Mouse (Mus musculus) ES-Bruce4 (cell line): ENCODE measurements at regions not wholly inside any gene's neighbourhood (a gene's known extent, or its start where the extent isn't known, plus 50 kb on each side); places are given as distances from the start of the nearest gene placed in this dataset.

Experiments
- H3K27ac ChIP-seq: 2 replicates; pipeline ENCODE4 v1.5.1; 2012; ENCODE audit warnings: low read length, inconsistent platforms; ENCODE audit not compliant: insufficient read depth
- H3K27me3 ChIP-seq: 2 replicates; pipeline ENCODE4 v1.6.1; 2012; ENCODE audit warnings: mild to moderate bottlenecking, low read length, inconsistent platforms; ENCODE audit not compliant: control insufficient read depth, poor library complexity, insufficient read depth, severe bottlenecking
- H3K36me3 ChIP-seq: 2 replicates; pipeline ENCODE4 v1.6.1; 2012; ENCODE audit warnings: inconsistent platforms, mild to moderate bottlenecking, low read length, moderate library complexity; ENCODE audit not compliant: control insufficient read depth, poor library complexity, insufficient read depth, severe bottlenecking
- H3K4me1 ChIP-seq: one replicate; pipeline ENCODE4 v1.8.1; 2011; ENCODE audit warnings: low read length; ENCODE audit not compliant: control insufficient read depth, insufficient read depth
- H3K4me3 ChIP-seq: 2 replicates; pipeline ENCODE4 v1.5.1; 2011; ENCODE audit warnings: low read depth, mild to moderate bottlenecking, low read length
- H3K9ac ChIP-seq: 2 replicates; pipeline ENCODE4 v1.6.1; 2012; ENCODE audit warnings: low read depth, mild to moderate bottlenecking, inconsistent platforms; ENCODE audit not compliant: poor library complexity, severe bottlenecking
- H3K9me3 ChIP-seq: replicated peaks from 2 replicates; pipeline ENCODE4 v1.6.1; 2012; ENCODE audit warnings: mild to moderate bottlenecking, low read length, inconsistent platforms; ENCODE audit not compliant: control insufficient read depth, poor library complexity, insufficient read depth, severe bottlenecking
- CTCF ChIP-seq: IDR thresholded peaks from one replicate; pipeline ENCODE4 v1.8.1; 2011; ENCODE audit warnings: low read depth, low read length
- EP300 ChIP-seq: IDR thresholded peaks from 2 replicates; pipeline ENCODE4 v1.6.1; 2011; ENCODE audit warnings: low read depth, low read length; ENCODE audit not compliant: insufficient read depth
- POLR2A ChIP-seq: IDR thresholded peaks from one replicate; pipeline ENCODE4 v1.8.1; 2011; ENCODE audit warnings: low read length; ENCODE audit not compliant: insufficient read depth

DNA sequence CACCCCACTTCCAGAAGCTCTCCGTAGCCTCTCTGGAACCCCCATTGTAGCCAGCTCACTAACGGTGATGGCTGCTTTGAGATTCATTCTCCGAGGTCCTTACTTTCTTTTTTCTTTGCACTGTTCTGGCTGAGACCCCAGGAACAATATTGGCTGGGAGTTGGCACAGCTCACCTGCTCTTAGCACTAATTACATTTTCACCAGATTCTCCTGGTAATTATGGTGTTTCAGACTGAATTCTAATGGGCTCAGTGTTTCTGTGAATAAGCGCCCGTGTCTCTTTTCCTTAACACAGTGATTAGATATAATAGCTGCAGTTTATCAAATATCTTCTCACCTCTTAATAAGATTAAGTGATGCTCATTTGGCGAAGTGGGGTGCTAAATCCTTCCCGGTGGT, 509.2 kb upstream of the Adamts16 start:
- H3K27me3 ChIP-seq, result no peaks in the 10 kb centered on the region
- H3K4me1 ChIP-seq, result no peaks in the 10 kb centered on the region
- H3K36me3 ChIP-seq, result no peaks in the 10 kb centered on the region
- no peak overlapping the region for H3K4me3 ChIP-seq
- H3K9me3 ChIP-seq, result no peaks in the 10 kb centered on the region
- H3K27ac ChIP-seq, result no peak overlapping the region
- H3K9ac ChIP-seq, result no peak overlapping the region
- no peak for TF ChIP-seq POLR2A
- no peak for TF ChIP-seq CTCF
- no peak for TF ChIP-seq EP300

DNA sequence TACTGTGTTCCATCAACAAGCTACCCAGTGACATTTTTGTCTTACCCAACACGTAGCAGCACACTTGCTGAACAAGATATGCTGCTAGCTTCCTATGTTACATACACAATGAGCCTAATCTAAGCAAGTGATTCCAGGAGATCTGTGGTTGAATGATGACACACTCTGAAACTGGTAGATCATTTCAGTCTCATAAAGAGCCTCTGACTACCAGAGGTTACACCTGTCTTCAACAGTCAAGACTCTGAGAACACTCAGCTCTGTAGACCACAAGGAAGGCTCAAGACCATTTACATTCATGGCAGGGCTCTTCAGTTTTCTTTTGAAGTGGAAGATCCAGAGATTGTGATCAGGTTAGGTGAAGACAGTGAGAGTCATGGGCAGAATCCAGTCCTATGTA, 501.3 kb upstream of the Adamts16 start:
- Histone ChIP-seq H3K4me3 (no peak overlapping the region), H3K9me3 (no peaks in the 10 kb centered on the region), H3K9ac (no peak overlapping the region), H3K4me1 (no peaks in the 10 kb centered on the region), H3K27me3 (no peaks in the 10 kb centered on the region), H3K36me3 (no peaks in the 10 kb centered on the region), H3K27ac (no peak overlapping the region)
- TF ChIP-seq CTCF (no peak), POLR2A (no peak), EP300 (no peak)

DNA sequence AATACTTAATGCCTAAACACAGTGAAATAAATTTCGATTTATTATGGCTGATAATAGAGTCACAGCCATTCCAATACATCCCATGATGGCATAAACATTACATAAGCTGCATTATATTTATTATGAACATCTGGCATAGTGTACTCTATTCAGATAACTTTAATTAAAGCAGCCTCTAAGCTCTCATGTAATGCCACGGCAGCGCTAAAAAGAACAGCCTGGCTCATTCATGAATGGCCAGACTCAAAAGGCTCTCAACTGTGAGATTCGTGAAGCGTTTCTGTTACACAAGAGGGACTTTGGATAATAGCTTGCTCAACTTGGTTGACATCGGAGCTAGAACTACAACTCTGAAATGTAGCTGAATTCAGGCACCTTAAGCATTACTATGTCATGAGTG, 497.1 kb upstream of the Adamts16 start:
- no peaks in the 10 kb centered on the region for H3K36me3 ChIP-seq
- no peak overlapping the region for H3K4me3 ChIP-seq
- H3K9me3 ChIP-seq, result no peaks in the 10 kb centered on the region
- H3K27ac ChIP-seq, result no peak overlapping the region
- no peaks in the 10 kb centered on the region for H3K4me1 ChIP-seq
- no peak overlapping the region for H3K9ac ChIP-seq
- TF ChIP-seq POLR2A (no peak), CTCF (no peak), EP300 (no peak)
- no peaks in the 10 kb centered on the region for H3K27me3 ChIP-seq

DNA sequence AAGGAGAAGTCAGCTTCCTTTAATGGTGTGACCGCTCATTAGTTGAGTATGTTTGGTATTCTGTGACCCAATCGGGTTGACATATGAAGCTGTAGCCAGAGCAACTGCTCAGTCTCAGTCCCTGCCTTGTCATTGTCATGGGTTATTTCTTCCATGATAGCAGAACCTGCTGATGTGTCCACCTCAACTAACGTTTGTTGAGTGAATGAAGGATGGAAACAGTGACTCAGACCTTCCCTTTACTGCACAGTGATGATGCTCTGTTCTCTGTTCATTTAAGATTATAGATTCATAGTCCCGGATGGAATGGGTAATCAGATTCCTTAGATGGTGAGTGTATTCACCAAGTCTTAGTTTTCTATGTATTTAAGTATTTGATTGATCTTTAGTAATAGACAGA, 493.3 kb upstream of the Adamts16 start:
- Histone ChIP-seq H3K9ac (no peak overlapping the region), H3K27ac (no peak overlapping the region), H3K4me3 (no peak overlapping the region), H3K4me1 (no peaks in the 10 kb centered on the region), H3K27me3 (no peaks in the 10 kb centered on the region), H3K9me3 (no peaks in the 10 kb centered on the region), H3K36me3 (no peaks in the 10 kb centered on the region)
- TF ChIP-seq POLR2A (no peak), EP300 (no peak), CTCF (no peak)

DNA sequence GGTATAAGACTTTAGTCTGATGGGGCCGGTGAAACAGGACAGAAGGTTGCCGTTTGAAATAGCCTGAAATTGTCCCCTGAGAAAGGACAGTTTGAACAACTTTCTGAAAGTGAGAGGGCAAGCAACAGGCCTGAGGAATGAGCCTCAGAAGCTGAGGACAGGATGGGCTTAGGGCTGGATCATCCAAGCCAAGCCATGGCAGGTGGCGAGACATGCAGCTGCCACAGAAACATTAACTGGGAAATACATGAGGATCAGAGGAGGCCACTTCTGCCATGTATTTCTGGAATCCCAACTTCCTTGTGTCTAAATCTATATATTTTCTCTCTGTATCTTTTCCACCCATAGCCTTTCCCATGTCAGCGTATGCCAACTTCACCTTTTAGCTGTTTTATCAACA, 491.5 kb upstream of the Adamts16 start:
- no peaks in the 10 kb centered on the region for H3K27me3 ChIP-seq

DNA sequence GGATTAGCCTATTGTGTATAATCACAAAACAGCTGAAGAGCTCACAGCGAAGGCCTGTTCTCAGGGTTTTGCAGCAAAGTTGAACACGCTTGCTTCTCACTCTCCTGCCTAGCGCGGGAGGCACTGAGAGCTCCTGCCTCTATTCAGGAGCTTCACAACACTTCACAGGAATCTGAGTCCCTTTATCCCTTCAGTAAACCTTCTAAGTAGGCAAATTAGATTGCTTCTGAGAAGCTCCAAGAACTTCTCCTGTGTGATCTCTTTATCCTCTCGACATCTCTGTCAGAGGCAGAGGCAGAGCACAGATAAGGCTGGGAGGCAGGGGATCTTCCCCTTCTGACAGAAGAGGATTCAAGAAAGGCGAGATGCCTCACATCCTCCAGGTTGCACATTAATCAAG, 488.7 kb upstream of the Adamts16 start:
- 0 out of 2 replicates have a peak, but pooled peaks cover 2% of the 10 kb centered on the region for H3K9me3 ChIP-seq
- H3K4me3 ChIP-seq, result no peak overlapping the region
- no peak overlapping the region for H3K9ac ChIP-seq
- TF ChIP-seq CTCF, result no peak
- no peak for TF ChIP-seq EP300
- TF ChIP-seq POLR2A, result no peak
- no peak overlapping the region for H3K27ac ChIP-seq
- H3K4me1 ChIP-seq, result no peaks in the 10 kb centered on the region
- no peaks in the 10 kb centered on the region for H3K36me3 ChIP-seq
- H3K27me3 ChIP-seq, result no peaks in the 10 kb centered on the region

More for the DNA sequence above, 491.5 kb upstream of the Adamts16 start:
- H3K36me3 ChIP-seq, result no peaks in the 10 kb centered on the region
- H3K27ac ChIP-seq, result no peak overlapping the region
- TF ChIP-seq POLR2A (no peak), EP300 (no peak), CTCF (no peak)
- H3K4me3 ChIP-seq, result no peak overlapping the region
- no peak overlapping the region for H3K9ac ChIP-seq
- no peaks in the 10 kb centered on the region for H3K9me3 ChIP-seq
- H3K4me1 ChIP-seq, result no peaks in the 10 kb centered on the region
